Mouse (Mus musculus): ENCODE measurements around the gene Gys1. TPM values are rescaled to one million over a fixed set of nuclear protein-coding genes. Genes with fewer than 3 reads are reported as not detected.

The Gys1 gene
- polyA plus RNA-seq, 1 experiment from 2014 or later = 28.7 TPM

GRCm38 (mm10) chr7:45443526-45444420 lies 9.1 kb downstream of the Gys1 start:
- DNase-seq (ENCODE audit: low spot score) = no peak
- H3K27me3 ChIP-seq (ENCODE audit: control insufficient read depth, insufficient read depth, low read length) = no peaks in the 10 kb centered on the region
- no peak overlapping the region for H3K4me3 ChIP-seq (ENCODE audit: low read depth, low read length)
- no peaks in the 10 kb centered on the region; the same call in 1 of the 2 replicates for H3K36me3 ChIP-seq (replicated peaks; ENCODE audit: control insufficient read depth, insufficient read depth, low read depth, low read length)
- no peak for ATAC-seq (replicated peaks; ENCODE audit: insufficient number of reproducible peaks, low FRiP score, low TSS enrichment, low read depth)
- no peak overlapping the region for H3K27ac ChIP-seq (replicated peaks; ENCODE audit: low read depth, low read length)
- H3K4me2 ChIP-seq (ENCODE audit: low read depth, low read length) = no peak overlapping the region
- WGBS = 86% methylated on average over 22 of the region's 22 CpGs
- H3K9ac ChIP-seq (replicated peaks; ENCODE audit: low read length) = no peak overlapping the region
- H3K9me3 ChIP-seq (replicated peaks; ENCODE audit: control insufficient read depth, low read length) = no peaks in the 10 kb centered on the region
- H3K4me1 ChIP-seq (ENCODE audit: control insufficient read depth, insufficient read depth, low read length) = no peaks in the 10 kb centered on the region

DNA sequence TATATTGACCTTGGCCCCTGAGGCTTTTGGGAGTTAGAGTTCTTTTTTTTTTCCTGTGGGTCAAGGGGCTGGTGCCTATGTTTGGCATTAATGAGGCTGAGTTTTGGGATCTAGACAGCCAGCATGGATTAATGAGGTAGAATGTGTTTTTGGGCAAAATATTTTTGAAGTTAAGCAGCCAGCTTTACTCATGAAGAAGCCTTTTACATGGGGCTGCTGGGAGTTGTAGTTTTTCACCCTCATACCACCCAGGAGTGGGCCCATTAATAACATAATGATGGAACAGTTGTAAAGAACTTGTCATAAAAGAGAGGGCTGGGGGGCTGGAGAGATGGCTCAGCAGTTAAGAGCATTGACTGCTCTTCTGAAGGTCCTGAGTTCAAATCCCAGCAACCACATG lies 11.9 kb downstream of the Gys1 start:
- no peaks in the 10 kb centered on the region for H3K36me3 ChIP-seq (replicated peaks; ENCODE audit: control insufficient read depth, insufficient read depth, low read depth, low read length)
- H3K27me3 ChIP-seq (ENCODE audit: control insufficient read depth, insufficient read depth, low read length) = no peaks in the 10 kb centered on the region
- no peak for DNase-seq (ENCODE audit: low spot score)
- no peak overlapping the region for H3K4me3 ChIP-seq (ENCODE audit: low read depth, low read length)
- H3K27ac ChIP-seq (replicated peaks; ENCODE audit: low read depth, low read length) = no peak overlapping the region
- H3K9me3 ChIP-seq (replicated peaks; ENCODE audit: control insufficient read depth, low read length) = no peaks in the 10 kb centered on the region
- H3K4me2 ChIP-seq (ENCODE audit: low read depth, low read length) = no peak overlapping the region
- no peak overlapping the region for H3K9ac ChIP-seq (replicated peaks; ENCODE audit: low read length)
- H3K4me1 ChIP-seq (ENCODE audit: control insufficient read depth, insufficient read depth, low read length) = no peaks in the 10 kb centered on the region
- ATAC-seq (replicated peaks; ENCODE audit: insufficient number of reproducible peaks, low FRiP score, low TSS enrichment, low read depth) = no peak

DNA sequence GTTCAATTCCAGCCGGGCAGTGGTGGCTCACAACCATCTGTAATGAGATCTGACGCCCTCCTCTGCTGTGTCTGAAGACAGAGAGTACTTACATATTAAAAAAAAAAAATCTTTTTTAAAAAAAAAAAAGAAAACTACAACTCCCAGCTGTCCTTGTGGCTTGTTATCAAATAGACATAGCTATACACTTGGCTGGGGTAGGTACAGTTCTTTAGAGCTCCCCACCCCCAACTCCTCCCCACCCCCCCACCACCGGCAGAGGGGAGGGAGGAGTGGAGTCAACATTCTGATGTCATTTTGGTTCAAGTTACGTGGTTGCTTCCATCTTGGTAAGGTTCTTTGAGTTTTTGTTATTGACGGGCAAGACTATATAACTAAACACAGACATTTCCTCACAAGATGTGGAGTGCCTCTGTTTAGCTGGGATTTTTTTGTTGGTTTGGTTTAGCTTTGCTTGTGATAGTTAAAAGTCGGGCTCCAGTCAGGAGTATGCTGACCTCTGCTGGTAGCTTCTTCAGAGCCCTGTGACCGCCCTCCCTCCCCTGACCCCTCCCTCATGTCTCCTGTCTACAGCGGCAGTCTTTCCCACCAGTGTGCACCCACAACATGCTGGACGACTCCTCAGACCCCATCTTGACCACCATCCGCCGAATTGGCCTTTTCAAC lies 12.8 kb downstream of the Gys1 start:
- Histone ChIP-seq H3K27me3 (ENCODE audit: control insufficient read depth, insufficient read depth, low read length) (no peaks in the 10 kb centered on the region), H3K27ac (replicated peaks; ENCODE audit: low read depth, low read length) (no peak overlapping the region), H3K4me3 (ENCODE audit: low read depth, low read length) (no peak overlapping the region), H3K36me3 (replicated peaks; ENCODE audit: control insufficient read depth, insufficient read depth, low read depth, low read length) (no peaks in the 10 kb centered on the region), H3K4me1 (ENCODE audit: control insufficient read depth, insufficient read depth, low read length) (no peaks in the 10 kb centered on the region), H3K4me2 (ENCODE audit: low read depth, low read length) (no peak overlapping the region), H3K9ac (replicated peaks; ENCODE audit: low read length) (no peak overlapping the region), H3K9me3 (replicated peaks; ENCODE audit: control insufficient read depth, low read length) (no peaks in the 10 kb centered on the region)
- ATAC-seq (replicated peaks; ENCODE audit: insufficient number of reproducible peaks, low FRiP score, low TSS enrichment, low read depth) (0 out of 2 replicates have a peak, but pooled peaks have one; percentile 35), DNase-seq (ENCODE audit: low spot score) (peak; percentile 64)
- WGBS = 29% methylated on average over 11 of the region's 11 CpGs

GRCm38 (mm10) chr7:45449974-45450373 lies 15.3 kb downstream of the Gys1 start:
- DNase-seq (ENCODE audit: low spot score) = no peak

DNA sequence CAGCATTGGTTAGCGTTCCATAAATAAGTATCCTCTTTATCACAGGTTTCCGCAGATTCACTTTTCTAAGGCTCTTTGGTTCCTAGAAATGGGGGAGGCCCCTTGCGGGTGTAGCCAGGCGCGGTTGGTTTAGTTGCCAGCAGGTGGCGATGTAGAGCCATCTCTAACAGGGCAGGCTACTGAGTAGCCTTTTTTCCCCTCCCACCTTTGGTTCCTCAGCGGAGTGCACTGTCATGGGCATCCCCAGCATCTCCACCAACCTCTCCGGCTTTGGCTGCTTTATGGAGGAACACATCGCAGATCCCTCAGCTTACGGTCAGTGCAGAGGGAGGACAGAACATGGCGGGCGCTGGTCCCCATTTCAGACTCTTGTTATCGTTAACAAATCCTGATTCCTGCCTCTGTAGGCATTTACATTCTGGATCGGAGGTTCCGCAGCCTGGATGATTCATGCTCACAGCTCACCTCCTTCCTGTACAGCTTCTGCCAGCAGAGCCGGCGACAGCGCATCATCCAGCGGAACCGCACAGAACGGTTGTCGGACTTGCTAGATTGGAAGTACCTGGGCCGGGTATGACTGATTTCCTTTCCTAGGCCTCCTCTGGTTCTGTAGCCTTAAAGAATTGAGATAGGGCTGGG lies 16.8 kb downstream of the Gys1 start:
- H3K4me3 ChIP-seq (ENCODE audit: low read depth, low read length) = no peak overlapping the region
- no peaks in the 10 kb centered on the region for H3K27me3 ChIP-seq (ENCODE audit: control insufficient read depth, insufficient read depth, low read length)
- ATAC-seq (replicated peaks; ENCODE audit: insufficient number of reproducible peaks, low FRiP score, low TSS enrichment, low read depth) = peak; percentile 68; the same call in 1 of the 2 replicates
- H3K36me3 ChIP-seq (replicated peaks; ENCODE audit: control insufficient read depth, insufficient read depth, low read depth, low read length) = peaks cover 4% of the 10 kb centered on the region; the same call in 1 of the 2 replicates
- 56% methylated on average over 23 of the region's 23 CpGs for WGBS
- H3K4me2 ChIP-seq (ENCODE audit: low read depth, low read length) = no peak overlapping the region
- 0 out of 2 replicates have a peak overlapping the region, but pooled peaks have one; percentile 7 for H3K9ac ChIP-seq (replicated peaks; ENCODE audit: low read length)
- H3K4me1 ChIP-seq (ENCODE audit: control insufficient read depth, insufficient read depth, low read length) = no peaks in the 10 kb centered on the region
- no peak overlapping the region for H3K27ac ChIP-seq (replicated peaks; ENCODE audit: low read depth, low read length)
- peak; percentile 87 for DNase-seq (ENCODE audit: low spot score)
- H3K9me3 ChIP-seq (replicated peaks; ENCODE audit: control insufficient read depth, low read length) = no peaks in the 10 kb centered on the region

More at GRCm38 (mm10) chr7:45449974-45450373, 15.3 kb downstream of the Gys1 start:
- no peaks in the 10 kb centered on the region for H3K4me1 ChIP-seq (ENCODE audit: control insufficient read depth, insufficient read depth, low read length)
- no peak overlapping the region for H3K4me3 ChIP-seq (ENCODE audit: low read depth, low read length)
- no peaks in the 10 kb centered on the region for H3K27me3 ChIP-seq (ENCODE audit: control insufficient read depth, insufficient read depth, low read length)
- peaks cover 2% of the 10 kb centered on the region; the same call in 1 of the 2 replicates for H3K36me3 ChIP-seq (replicated peaks; ENCODE audit: control insufficient read depth, insufficient read depth, low read depth, low read length)
- no peak for ATAC-seq (replicated peaks; ENCODE audit: insufficient number of reproducible peaks, low FRiP score, low TSS enrichment, low read depth)
- H3K9me3 ChIP-seq (replicated peaks; ENCODE audit: control insufficient read depth, low read length) = no peaks in the 10 kb centered on the region
- H3K4me2 ChIP-seq (ENCODE audit: low read depth, low read length) = no peak overlapping the region
- H3K27ac ChIP-seq (replicated peaks; ENCODE audit: low read depth, low read length) = no peak overlapping the region
- 97% methylated on average over 1 of the region's 1 CpGs for WGBS
- H3K9ac ChIP-seq (replicated peaks; ENCODE audit: low read length) = no peak overlapping the region

DNA sequence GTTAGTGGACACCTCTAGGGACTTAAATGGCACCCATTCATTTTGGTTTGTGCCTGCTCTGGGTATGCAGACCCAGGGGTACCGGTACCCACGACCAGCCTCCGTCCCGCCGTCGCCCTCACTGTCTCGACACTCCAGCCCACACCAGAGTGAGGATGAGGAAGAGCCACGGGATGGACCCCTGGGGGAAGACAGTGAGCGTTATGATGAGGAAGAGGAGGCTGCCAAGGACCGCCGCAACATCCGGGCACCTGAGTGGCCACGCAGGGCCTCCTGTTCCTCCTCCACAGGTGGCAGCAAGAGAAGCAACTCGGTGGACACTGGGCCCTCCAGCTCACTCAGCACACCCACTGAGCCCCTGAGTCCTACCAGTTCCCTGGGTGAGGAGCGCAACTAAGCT lies 20.3 kb downstream of the Gys1 start:
- ATAC-seq (replicated peaks; ENCODE audit: insufficient number of reproducible peaks, low FRiP score, low TSS enrichment, low read depth) (no peak), DNase-seq (ENCODE audit: low spot score) (no peak)
- H3K4me3 ChIP-seq (ENCODE audit: low read depth, low read length) = no peak overlapping the region
- no peak overlapping the region for H3K9ac ChIP-seq (replicated peaks; ENCODE audit: low read length)
- H3K4me1 ChIP-seq (ENCODE audit: control insufficient read depth, insufficient read depth, low read length) = peaks cover 6% of the 10 kb centered on the region
- H3K9me3 ChIP-seq (replicated peaks; ENCODE audit: control insufficient read depth, low read length) = no peaks in the 10 kb centered on the region
- no peak overlapping the region for H3K4me2 ChIP-seq (ENCODE audit: low read depth, low read length)
- WGBS = 86% methylated on average over 15 of the region's 15 CpGs
- H3K36me3 ChIP-seq (replicated peaks; ENCODE audit: control insufficient read depth, insufficient read depth, low read depth, low read length) = peaks cover 7% of the 10 kb centered on the region; the same call in 1 of the 2 replicates
- no peaks in the 10 kb centered on the region for H3K27me3 ChIP-seq (ENCODE audit: control insufficient read depth, insufficient read depth, low read length)
- no peak overlapping the region for H3K27ac ChIP-seq (replicated peaks; ENCODE audit: low read depth, low read length)

DNA sequence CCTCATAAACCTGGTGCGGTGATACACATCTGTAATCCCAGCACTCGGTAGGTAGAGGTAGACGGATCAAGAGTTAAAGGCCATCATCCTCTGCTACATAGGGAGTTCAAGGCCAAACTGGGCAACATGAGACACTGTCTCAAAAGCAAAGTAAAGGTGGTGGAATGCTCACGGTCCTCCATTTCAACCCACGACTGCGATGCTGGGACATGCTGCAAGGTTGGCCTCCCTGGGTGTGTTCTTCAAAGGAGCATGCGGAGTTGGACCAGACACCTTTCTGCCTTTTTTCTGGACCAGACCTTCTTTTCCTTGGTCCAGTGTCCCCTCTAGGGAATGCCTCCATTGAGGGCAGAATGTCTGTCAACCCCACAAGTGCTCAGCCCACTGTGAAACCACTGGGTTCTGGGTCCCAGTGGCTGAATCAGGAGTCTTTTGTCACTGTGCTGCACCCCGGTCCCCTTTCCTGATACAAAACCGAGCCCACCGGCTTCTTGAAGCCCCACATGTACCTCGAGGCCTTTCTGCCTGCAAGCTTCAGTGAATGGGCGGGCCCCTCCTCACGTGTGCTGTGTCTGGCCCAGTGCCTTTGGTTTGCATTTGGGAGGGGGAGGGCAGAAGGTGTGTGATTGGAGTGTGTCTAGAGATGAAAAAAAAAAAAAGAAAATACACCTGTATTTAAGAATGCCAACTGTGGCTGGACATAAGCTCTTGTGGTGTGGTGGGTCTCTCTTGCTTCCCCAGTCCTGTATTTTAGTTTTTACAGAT lies 21.5 kb downstream of the Gys1 start:
- Histone ChIP-seq H3K4me2 (ENCODE audit: low read depth, low read length) (no peak overlapping the region), H3K4me3 (ENCODE audit: low read depth, low read length) (no peak overlapping the region), H3K27ac (replicated peaks; ENCODE audit: low read depth, low read length) (no peak overlapping the region), H3K36me3 (replicated peaks; ENCODE audit: control insufficient read depth, insufficient read depth, low read depth, low read length) (peaks cover 7% of the 10 kb centered on the region; the same call in 1 of the 2 replicates), H3K27me3 (ENCODE audit: control insufficient read depth, insufficient read depth, low read length) (no peaks in the 10 kb centered on the region), H3K9me3 (replicated peaks; ENCODE audit: control insufficient read depth, low read length) (no peaks in the 10 kb centered on the region), H3K4me1 (ENCODE audit: control insufficient read depth, insufficient read depth, low read length) (peaks cover 6% of the 10 kb centered on the region), H3K9ac (replicated peaks; ENCODE audit: low read length) (no peak overlapping the region)
- ATAC-seq (replicated peaks; ENCODE audit: insufficient number of reproducible peaks, low FRiP score, low TSS enrichment, low read depth) = no peak
- DNase-seq (ENCODE audit: low spot score) = no peak
- 81% methylated on average over 13 of the region's 13 CpGs for WGBS

Measured in embryonic facial prominence, embryonic 11.5 days (tissue).